Mouse (Mus musculus) midbrain, embryonic 15.5 days (tissue): Measurements from ENCODE around the gene Vps51. TPM values are rescaled to one million over a fixed set of nuclear protein-coding genes. Genes with fewer than 3 reads are reported as not detected.

ENCODE experiments used
- ATAC-seq: fragments of 200-750 bp; cut with Nextera tagmentation; replicated peaks from 2 replicates; pipeline ENCODE4 v1.8.0; 2017; ENCODE audit warnings: moderate TSS enrichment
- H3K27ac ChIP-seq: fragments of 300-500 bp; sonication (generic); 2 replicates; pipeline ENCODE4 v1.5.1; 2015; ENCODE audit warnings: mild to moderate bottlenecking, inconsistent platforms
- H3K27me3 ChIP-seq: fragments of 300-500 bp; sonication (generic); replicated peaks from 2 replicates; pipeline ENCODE4 v1.6.1; 2015; ENCODE audit warnings: inconsistent platforms
- H3K36me3 ChIP-seq: fragments of 300-500 bp; sonication (generic); replicated peaks from 2 replicates; pipeline ENCODE4 v1.6.1; 2015; ENCODE audit warnings: inconsistent platforms
- H3K4me1 ChIP-seq: fragments of 300-500 bp; sonication (generic); 2 replicates; pipeline ENCODE4 v1.6.1; 2015; ENCODE audit warnings: inconsistent platforms
- H3K4me2 ChIP-seq: fragments of 300-500 bp; sonication (generic); 2 replicates; pipeline ENCODE4 v1.6.1; 2015; ENCODE audit warnings: inconsistent platforms, mild to moderate bottlenecking, moderate library complexity
- H3K4me3 ChIP-seq: fragments of 300-500 bp; sonication (generic); 2 replicates; pipeline ENCODE4 v1.5.1; 2015; ENCODE audit warnings: mild to moderate bottlenecking, inconsistent platforms
- H3K9ac ChIP-seq: fragments of 300-500 bp; sonication (generic); 2 replicates; pipeline ENCODE4 v1.6.1; 2015; ENCODE audit warnings: mild to moderate bottlenecking, inconsistent platforms
- H3K9me3 ChIP-seq: fragments of 300-500 bp; sonication (generic); 2 replicates; pipeline ENCODE4 v1.6.1; 2016; ENCODE audit warnings: inconsistent platforms
- WGBS: fragments of 180-500 bp; shearing (Covaris S2); methylation state at CpG from one replicate; pipeline ENCODE4 v1.1.7; 2015; ENCODE audit warnings: mixed read lengths; 5-methylcytosine and 5-hydroxymethylcytosine counted together
- polyA plus RNA-seq: library from polyadenylated mRNA; unstranded; fragments of >200 nt; fragmentation: Nextera tagmentation; extraction: Ambion mirVana; gene quantifications from 2 replicates; pipeline ENCODE4 v1.2.1, GENCODE M21; 2015

Gene Vps51
- polyA plus RNA-seq, 1 experiment from 2014 or later, result 100.0 TPM

- Histone ChIP-seq H3K27ac (no peak overlapping the region), H3K27me3 (no peaks in the 10 kb centered on the region), H3K4me2 (no peak overlapping the region), H3K9me3 (no peaks in the 10 kb centered on the region), H3K4me3 (no peak overlapping the region), H3K4me1 (peaks cover 28% of the 10 kb centered on the region), H3K36me3 (peaks cover 23% of the 10 kb centered on the region), H3K9ac (no peak overlapping the region)
- WGBS, result 92% methylated on average over 31 of the region's 31 CpGs
- ATAC-seq, result no peak
Measured at GRCm38 (mm10) chr19:6070571-6071250, 6.3 kb downstream of the Vps51 start.

GRCm38 (mm10) chr19:6069851-6070250, 7.2 kb downstream of the Vps51 start:
- Histone ChIP-seq H3K27me3 (no peaks in the 10 kb centered on the region), H3K9ac (no peak overlapping the region), H3K27ac (no peak overlapping the region), H3K9me3 (no peaks in the 10 kb centered on the region), H3K4me3 (no peak overlapping the region), H3K4me1 (peaks cover 24% of the 10 kb centered on the region), H3K4me2 (no peak overlapping the region), H3K36me3 (peaks cover 23% of the 10 kb centered on the region)
- 94% methylated on average over 10 of the region's 10 CpGs for WGBS
- no peak for ATAC-seq

GRCm38 (mm10) chr19:6068951-6069350, 8.1 kb downstream of the Vps51 start:
- Histone ChIP-seq H3K4me1 (peaks cover 24% of the 10 kb centered on the region), H3K27ac (no peak overlapping the region), H3K9ac (no peak overlapping the region), H3K4me3 (no peak overlapping the region), H3K9me3 (no peaks in the 10 kb centered on the region), H3K27me3 (no peaks in the 10 kb centered on the region), H3K4me2 (no peak overlapping the region), H3K36me3 (peaks cover 23% of the 10 kb centered on the region)
- no peak for ATAC-seq
- WGBS, result 81% methylated on average over 4 of the region's 4 CpGs

GRCm38 (mm10) chr19:6067724-6068415, 9.2 kb downstream of the Vps51 start, which contains the start of gene Tm7sf2:
Gene Tm7sf2, minus strand, starts transcription at chr19:6068373.
- Histone ChIP-seq H3K4me3 (peak within 1 kb of the TSS; percentile 66), H3K9ac (peak within 1 kb of the TSS; percentile 87), H3K27ac (peak within 1 kb of the TSS; percentile 93), H3K9me3 (no peaks in the 10 kb centered on the region), H3K36me3 (peaks cover 19% of the 10 kb centered on the region), H3K4me2 (peak within 1 kb of the TSS; percentile 95), H3K27me3 (no peaks in the 10 kb centered on the region), H3K4me1 (peaks cover 33% of the 10 kb centered on the region)
- 9% methylated on average over 33 of the region's 33 CpGs for WGBS
- ATAC-seq, result peak; percentile 94

- Histone ChIP-seq H3K4me3 (peak overlapping the region; percentile 66), H3K4me2 (peak overlapping the region; percentile 95), H3K4me1 (peaks cover 40% of the 10 kb centered on the region), H3K27me3 (no peaks in the 10 kb centered on the region), H3K27ac (peak overlapping the region; percentile 93), H3K9ac (peak overlapping the region; percentile 87), H3K9me3 (no peaks in the 10 kb centered on the region), H3K36me3 (peaks cover 19% of the 10 kb centered on the region)
- 2% methylated on average over 30 of the region's 30 CpGs for WGBS
- peak; percentile 79 for ATAC-seq
Measured at GRCm38 (mm10) chr19:6067011-6067723, 9.9 kb downstream of the Vps51 start.

- peak overlapping the region; percentile 66 for H3K4me3 ChIP-seq
- ATAC-seq, result peak; percentile 16
- H3K4me1 ChIP-seq, result peaks cover 46% of the 10 kb centered on the region
- H3K4me2 ChIP-seq, result peak overlapping the region; percentile 95
- 42% methylated on average over 5 of the region's 5 CpGs for WGBS
- H3K9me3 ChIP-seq, result no peaks in the 10 kb centered on the region
- H3K27me3 ChIP-seq, result no peaks in the 10 kb centered on the region
- peaks cover 18% of the 10 kb centered on the region for H3K36me3 ChIP-seq
- H3K9ac ChIP-seq, result peak overlapping the region; percentile 87
- peak overlapping the region; percentile 93 for H3K27ac ChIP-seq
Measured at GRCm38 (mm10) chr19:6066571-6066970, 10.5 kb downstream of the Vps51 start.

- no peaks in the 10 kb centered on the region for H3K27me3 ChIP-seq
- H3K9me3 ChIP-seq, result no peaks in the 10 kb centered on the region
- no peak for ATAC-seq
- H3K9ac ChIP-seq, result no peak overlapping the region
- WGBS, result 91% methylated on average over 6 of the region's 6 CpGs
- peaks cover 58% of the 10 kb centered on the region for H3K4me1 ChIP-seq
- no peaks in the 10 kb centered on the region for H3K36me3 ChIP-seq
- no peak overlapping the region for H3K4me2 ChIP-seq
- H3K27ac ChIP-seq, result no peak overlapping the region
- no peak overlapping the region for H3K4me3 ChIP-seq
Measured at GRCm38 (mm10) chr19:6063081-6063480, 13.9 kb downstream of the Vps51 start.

- Histone ChIP-seq H3K36me3 (no peaks in the 10 kb centered on the region), H3K27ac (0 out of 2 replicates have a peak overlapping the region, but pooled peaks have one; percentile 88), H3K9ac (peak overlapping the region; percentile 88), H3K4me3 (peak overlapping the region; percentile 70), H3K9me3 (no peaks in the 10 kb centered on the region), H3K4me2 (peak overlapping the region; percentile 97), H3K27me3 (no peaks in the 10 kb centered on the region), H3K4me1 (peaks cover 54% of the 10 kb centered on the region)
- WGBS, result 81% methylated on average over 5 of the region's 5 CpGs
- ATAC-seq, result no peak
Measured at GRCm38 (mm10) chr19:6062418-6062817, 14.6 kb downstream of the Vps51 start.

GRCm38 (mm10) chr19:6061641-6062302, 15.3 kb downstream of the Vps51 start:
- WGBS, result 2% methylated on average over 44 of the region's 44 CpGs
- no peaks in the 10 kb centered on the region for H3K36me3 ChIP-seq
- H3K9me3 ChIP-seq, result no peaks in the 10 kb centered on the region
- peaks cover 54% of the 10 kb centered on the region for H3K4me1 ChIP-seq
- ATAC-seq, result no peak
- H3K4me3 ChIP-seq, result peak overlapping the region; percentile 70
- H3K27ac ChIP-seq, result peak overlapping the region; percentile 88
- peak overlapping the region; percentile 88 for H3K9ac ChIP-seq
- H3K27me3 ChIP-seq, result no peaks in the 10 kb centered on the region
- peak overlapping the region; percentile 97 for H3K4me2 ChIP-seq

- Histone ChIP-seq H3K4me2 (peak within 1 kb of the TSS; percentile 97), H3K36me3 (no peaks in the 10 kb centered on the region), H3K4me3 (peak within 1 kb of the TSS; percentile 70), H3K9me3 (no peaks in the 10 kb centered on the region), H3K27me3 (no peaks in the 10 kb centered on the region), H3K4me1 (peaks cover 54% of the 10 kb centered on the region), H3K27ac (peak within 1 kb of the TSS; percentile 88), H3K9ac (peak within 1 kb of the TSS; percentile 88)
- WGBS, result under 1% methylated on average over 51 of the region's 58 CpGs
- ATAC-seq, result peak; percentile 75
Measured at GRCm38 (mm10) chr19:6061021-6061533, 16.0 kb downstream of the Vps51 start, which contains the start of gene Znhit2. Gene Znhit2, plus strand, starts transcription at chr19:6061192.

- Histone ChIP-seq H3K4me1 (peaks cover 49% of the 10 kb centered on the region), H3K9me3 (no peaks in the 10 kb centered on the region), H3K27me3 (no peaks in the 10 kb centered on the region), H3K27ac (no peak overlapping the region), H3K4me3 (peak overlapping the region; percentile 66), H3K4me2 (peak overlapping the region; percentile 82), H3K36me3 (peaks cover 8% of the 10 kb centered on the region), H3K9ac (peak overlapping the region; percentile 81; the same call in 1 of the 2 replicates)
- no peak for ATAC-seq
- WGBS, result 89% methylated on average over 5 of the region's 5 CpGs
Measured at GRCm38 (mm10) chr19:6058966-6059365, 18.1 kb downstream of the Vps51 start.
